Mouse (Mus musculus): ENCODE results near the gene Rexo4.

DNA sequence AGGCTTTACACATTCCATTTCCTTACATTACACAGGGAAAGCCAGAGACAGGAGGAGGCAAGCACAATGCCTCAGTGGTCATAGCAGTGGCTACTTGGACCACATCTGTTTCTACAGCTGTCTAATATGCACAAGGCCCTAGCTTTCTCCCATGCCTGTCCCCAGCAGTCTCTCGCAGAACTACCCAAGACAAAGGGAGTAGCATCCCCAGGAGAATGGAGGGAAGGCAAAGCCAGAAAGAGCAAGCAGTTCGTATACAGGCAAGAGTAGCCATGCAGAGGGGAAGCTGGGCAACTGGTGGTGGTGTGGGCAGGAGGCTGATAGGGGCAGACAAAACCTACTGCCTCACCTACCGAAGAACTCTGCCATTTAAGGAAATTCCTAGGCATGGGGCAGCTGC lies 57.8 kb downstream of the Rexo4 start:
- no peak for TF ChIP-seq POLR2A (IDR thresholded peaks at IDR 0.05; ENCODE audit: insufficient read length, low read depth)
- TF ChIP-seq USF1 (IDR thresholded peaks at IDR 0.05; ENCODE audit: low read depth): no peak
- no peak for TF ChIP-seq E2F4 (IDR thresholded peaks at IDR 0.05; ENCODE audit: insufficient read depth)
- no peak for TF ChIP-seq TCF3 (IDR thresholded peaks at IDR 0.05; ENCODE audit: insufficient read length, low read depth)
- TF ChIP-seq POLR2AphosphoS2 (IDR thresholded peaks at IDR 0.05; ENCODE audit: insufficient read length, low read depth): no peak
- TF ChIP-seq CEBPB (IDR thresholded peaks at IDR 0.05; ENCODE audit: insufficient read depth, poor library complexity, severe bottlenecking): no peak
- no peak for TF ChIP-seq TCF12 (IDR thresholded peaks at IDR 0.05; ENCODE audit: insufficient read depth, poor library complexity, severe bottlenecking)
- TF ChIP-seq MAX (IDR thresholded peaks at IDR 0.05; ENCODE audit: low read depth): no peak
- no peak for TF ChIP-seq MYOG (IDR thresholded peaks at IDR 0.05; ENCODE audit: control insufficient read depth in 1 of 3, insufficient read depth in 1 of 3, insufficient read length in 2 of 3, low read depth in 2 of 3)

Data from myocyte (in vitro differentiated cells).